Mouse (Mus musculus): ENCODE results near the gene Limd1. TPM values are rescaled to one million over a fixed set of nuclear protein-coding genes. Genes with fewer than 3 reads are reported as not detected.

The Limd1 gene
- total and polyA plus RNA-seq, 3 experiments: 32.6 to 37.5 TPM; not detected in 1

- Histone ChIP-seq H3K27me3 (ENCODE audit: control insufficient read depth in 1 of 2, insufficient read depth in 2 of 2, low read length in 2 of 2) (no peaks in the 10 kb centered on the region), H3K36me3 (ENCODE audit: control insufficient read depth in 1 of 2, insufficient read depth in 2 of 2, low read length in 2 of 2) (peaks cover 0 to 27% of the 10 kb centered on the region in 2 experiments; a peak in 2 of 4 replicates), H3K4me3 (ENCODE audit: control insufficient read depth in 1 of 2, insufficient read depth in 1 of 2, low read depth in 2 of 2, low read length in 2 of 2) (peak within 1 kb of the TSS; percentile 82 to 96), H3K9ac (ENCODE audit: control insufficient read depth, low read depth, low read length, poor library complexity, severe bottlenecking) (peak within 1 kb of the TSS; percentile 79), H3K9me3 (replicated peaks; ENCODE audit: insufficient read depth, low read length) (no peaks in the 10 kb centered on the region), H3K4me1 (ENCODE audit: control insufficient read depth in 1 of 2, insufficient read depth in 2 of 2, low read length in 2 of 2) (peaks cover 9 to 18% of the 10 kb centered on the region in 2 experiments; a peak in 3 of 4 replicates), H3K27ac (ENCODE audit: control insufficient read depth, low read depth, low read length) (peak within 1 kb of the TSS; percentile 78), H3K79me2 (ENCODE audit: control insufficient read depth, insufficient read depth, low read length, poor library complexity) (peaks cover 28% of the 10 kb centered on the region)
- peak; percentile 99 for DNase-seq (ENCODE audit: low read depth, low spot score)
- TF ChIP-seq NRF1 (IDR thresholded peaks at IDR 0.05; ENCODE audit: insufficient read depth, low read depth, low read length, poor library complexity, severe bottlenecking) (peak; percentile 42; the same call in 1 of the 2 replicates), MXI1 (IDR thresholded peaks at IDR 0.05; ENCODE audit: low read depth, low read length) (peak; percentile 75), MAFK (IDR thresholded peaks at IDR 0.05; ENCODE audit: borderline replicate concordance, low read depth, low read length) (peak; percentile 100), MEF2A (IDR thresholded peaks at IDR 0.05; ENCODE audit: extremely low read depth, insufficient replicate concordance, low read depth, low read length, poor library complexity, severe bottlenecking) (no peak), USF2 (IDR thresholded peaks at IDR 0.05; ENCODE audit: borderline replicate concordance in 1 of 2, insufficient read depth in 1 of 2, low read depth in 1 of 2, low read length in 2 of 2) (no peak), EP300 (IDR thresholded peaks at IDR 0.05; ENCODE audit: low read depth in 1 of 2, low read length in 2 of 2) (no peak), USF1 (IDR thresholded peaks at IDR 0.05; ENCODE audit: low read depth, low read length) (no peak), MYB (IDR thresholded peaks at IDR 0.05; ENCODE audit: low read depth, low read length) (no peak), CHD1 (IDR thresholded peaks at IDR 0.05; ENCODE audit: low read depth, low read length) (no peak), ETS1 (IDR thresholded peaks at IDR 0.05; ENCODE audit: low read depth, low read length) (peak; percentile 61; the same call in 1 of the 2 replicates), KAT2A (conservative IDR thresholded peaks at IDR 0.05; ENCODE audit: low read depth, low read length) (peak; percentile 76), TAL1 (IDR thresholded peaks at IDR 0.05; ENCODE audit: low read length) (peak; percentile 18; the same call in 1 of the 2 replicates), POLR2A (IDR thresholded peaks at IDR 0.05; ENCODE audit: control insufficient read depth in 1 of 2, insufficient read depth in 1 of 2, low read depth in 1 of 2, low read length in 2 of 2, poor library complexity in 1 of 2) (peak; percentile 83 to 89; a peak in 3 of 4 replicates), JUND (IDR thresholded peaks at IDR 0.05; ENCODE audit: low read depth, low read length) (no peak), BHLHE40 (IDR thresholded peaks at IDR 0.05; ENCODE audit: borderline replicate concordance, low read depth, low read length) (no peak), POLR2AphosphoS5 (IDR thresholded peaks at IDR 0.05; ENCODE audit: borderline replicate concordance, low read depth, low read length) (peak; percentile 60; the same call in 1 of the 2 replicates), POLR2AphosphoS2 (IDR thresholded peaks at IDR 0.05; ENCODE audit: low read length) (peak; percentile 93), UBTF (IDR thresholded peaks at IDR 0.05; ENCODE audit: borderline replicate concordance, insufficient read depth, low read depth, low read length) (no peak; the same call in 1 of the 2 replicates), HCFC1 (IDR thresholded peaks at IDR 0.05; ENCODE audit: low read depth, low read length) (peak; percentile 85), E2F4 (IDR thresholded peaks at IDR 0.05; ENCODE audit: borderline replicate concordance, low read depth, low read length) (peak; percentile 85; the same call in 1 of the 2 replicates), ZC3H11A (IDR thresholded peaks at IDR 0.05; ENCODE audit: low read depth, low read length) (no peak), RAD21 (IDR thresholded peaks at IDR 0.05; ENCODE audit: low read depth, low read length) (no peak), TBP (IDR thresholded peaks at IDR 0.05; ENCODE audit: low read depth, low read length) (peak; percentile 100), ELF1 (IDR thresholded peaks at IDR 0.05; ENCODE audit: low read depth, low read length) (peak; percentile 93), CHD2 (IDR thresholded peaks at IDR 0.05; ENCODE audit: low read length) (peak; percentile 49; the same call in 1 of the 2 replicates), ZNF384 (IDR thresholded peaks at IDR 0.05; ENCODE audit: low read depth, low read length) (0 out of 2 replicates have a peak, but pooled peaks have one; percentile 17), GABPA (IDR thresholded peaks at IDR 0.05; ENCODE audit: low read depth, low read length) (no peak), RCOR1 (IDR thresholded peaks at IDR 0.05; ENCODE audit: low read depth, low read length) (0 out of 2 replicates have a peak, but pooled peaks have one; percentile 26), MAZ (IDR thresholded peaks at IDR 0.05; ENCODE audit: low read depth, low read length) (peak; percentile 36; the same call in 1 of the 2 replicates), MAX (IDR thresholded peaks at IDR 0.05; ENCODE audit: low read length) (0 out of 2 replicates have a peak, but pooled peaks have one; percentile 26), TCF12 (IDR thresholded peaks at IDR 0.05; ENCODE audit: low read depth, low read length) (peak; percentile 69; the same call in 1 of the 2 replicates), SIN3A (IDR thresholded peaks at IDR 0.05; ENCODE audit: low read length) (peak; percentile 72), GATA1 (IDR thresholded peaks at IDR 0.05; ENCODE audit: low read depth, low read length) (peak; percentile 40; the same call in 1 of the 2 replicates), ZMIZ1 (IDR thresholded peaks at IDR 0.05; ENCODE audit: low read depth, low read length) (peak; percentile 66; the same call in 1 of the 2 replicates)
These were observed 51.1 kb downstream of the Limd1 start, which contains the start of gene Sacm1l for GRCm38 (mm10) chr9:123529392-123530157. Gene Sacm1l (plus strand): TSS chr9:123529759.
